Mouse (Mus musculus): Measurements from ENCODE around the gene Dennd6b. TPM values are rescaled to one million over a fixed set of nuclear protein-coding genes. Genes with fewer than 3 reads are reported as not detected.

Gene Dennd6b
- polyA plus RNA-seq, 1 experiment from 2014 or later = 4.1 TPM

DNA sequence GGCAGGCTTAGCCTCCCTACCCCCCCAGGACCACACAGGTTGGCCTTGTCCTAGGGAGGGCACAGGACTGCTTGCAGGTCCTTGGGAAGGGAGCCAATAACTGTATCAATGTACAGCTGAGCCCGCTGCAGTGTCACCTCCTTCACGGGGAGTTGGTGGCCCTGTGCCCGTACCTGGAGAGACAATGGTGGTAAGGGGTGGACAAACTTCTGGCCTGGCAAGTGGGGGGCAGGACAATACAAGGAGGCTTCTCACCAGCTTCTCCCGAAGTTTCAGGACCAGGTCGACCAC is 11.4 kb downstream of the Dennd6b start:
- TF ChIP-seq CTCF (IDR thresholded peaks at IDR 0.05; ENCODE audit: low read depth) (no peak), EP300 (optimal IDR thresholded peaks at IDR 0.05) (no peak)
- no peak overlapping the region for H3K4me2 ChIP-seq (replicated peaks; ENCODE audit: low read depth)
- no peak overlapping the region for H3K9ac ChIP-seq (ENCODE audit: low read length)
- ATAC-seq (ENCODE audit: low FRiP score, low TSS enrichment) = no peak
- H3K36me3 ChIP-seq (ENCODE audit: control insufficient read depth, insufficient read depth, low read length) = no peaks in the 10 kb centered on the region
- H3K27ac ChIP-seq (replicated peaks) = no peak overlapping the region
- H3K4me3 ChIP-seq (ENCODE audit: low read depth, low read length) = no peak overlapping the region
- DNase-seq (ENCODE audit: low spot score) = no peak
- H3K9me3 ChIP-seq (ENCODE audit: control insufficient read depth, low read length) = no peaks in the 10 kb centered on the region
- 89% methylated on average over 5 of the region's 5 CpGs for WGBS
- H3K4me1 ChIP-seq (replicated peaks; ENCODE audit: control insufficient read depth, insufficient read depth) = 0 out of 2 replicates have a peak, but pooled peaks cover 7% of the 10 kb centered on the region
- H3K27me3 ChIP-seq (ENCODE audit: control insufficient read depth, insufficient read depth, low read length) = no peaks in the 10 kb centered on the region

DNA sequence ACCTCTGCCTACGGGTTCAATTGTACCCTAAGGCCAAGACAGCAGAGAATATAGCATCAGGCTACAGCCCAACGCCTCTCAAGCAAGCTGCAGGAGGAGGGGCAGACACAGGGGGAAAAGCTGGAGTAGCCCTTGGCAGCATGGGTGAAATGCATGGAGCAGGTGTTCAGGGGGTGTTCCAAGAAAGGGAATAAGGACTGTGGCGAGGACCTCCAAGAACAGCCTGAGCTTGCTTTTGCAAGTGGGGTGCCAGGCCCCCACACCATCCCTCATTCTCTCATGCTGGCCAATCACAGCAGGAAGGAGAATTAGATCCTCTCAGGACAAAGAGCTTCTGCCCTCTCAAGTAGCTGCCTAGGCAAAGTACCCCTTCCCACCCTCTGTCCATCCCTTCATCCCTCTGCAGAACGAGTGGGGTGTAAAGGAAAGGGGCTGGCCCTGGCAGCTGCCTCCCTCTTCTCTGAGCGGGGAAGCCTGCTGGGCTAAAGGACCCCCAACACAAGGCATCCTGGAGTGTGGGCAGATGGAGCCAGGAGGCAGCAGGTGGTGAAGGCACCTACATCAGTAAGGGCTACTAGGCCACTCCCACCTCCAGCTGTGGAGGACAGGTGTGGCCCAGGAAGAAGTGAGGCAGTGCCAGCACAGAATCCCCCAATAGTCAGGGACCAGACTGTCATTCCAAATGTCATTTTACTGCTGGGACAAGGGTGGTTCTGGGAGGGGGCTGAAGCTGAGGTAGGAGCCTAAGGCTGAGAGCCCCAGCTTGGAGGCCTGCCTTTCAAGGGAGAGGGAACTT is 12.0 kb downstream of the Dennd6b start:
- Histone ChIP-seq H3K36me3 (ENCODE audit: control insufficient read depth, insufficient read depth, low read length) (no peaks in the 10 kb centered on the region), H3K27ac (replicated peaks) (no peak overlapping the region), H3K9me3 (ENCODE audit: control insufficient read depth, low read length) (no peaks in the 10 kb centered on the region), H3K9ac (ENCODE audit: low read length) (no peak overlapping the region), H3K4me1 (replicated peaks; ENCODE audit: control insufficient read depth, insufficient read depth) (0 out of 2 replicates have a peak, but pooled peaks cover 7% of the 10 kb centered on the region), H3K27me3 (ENCODE audit: control insufficient read depth, insufficient read depth, low read length) (no peaks in the 10 kb centered on the region), H3K4me3 (ENCODE audit: low read depth, low read length) (no peak overlapping the region), H3K4me2 (replicated peaks; ENCODE audit: low read depth) (no peak overlapping the region)
- ATAC-seq (ENCODE audit: low FRiP score, low TSS enrichment) (no peak), DNase-seq (ENCODE audit: low spot score) (no peak)
- TF ChIP-seq CTCF (IDR thresholded peaks at IDR 0.05; ENCODE audit: low read depth) (no peak), EP300 (optimal IDR thresholded peaks at IDR 0.05) (no peak)
- 70% methylated on average over 5 of the region's 5 CpGs for WGBS

DNA sequence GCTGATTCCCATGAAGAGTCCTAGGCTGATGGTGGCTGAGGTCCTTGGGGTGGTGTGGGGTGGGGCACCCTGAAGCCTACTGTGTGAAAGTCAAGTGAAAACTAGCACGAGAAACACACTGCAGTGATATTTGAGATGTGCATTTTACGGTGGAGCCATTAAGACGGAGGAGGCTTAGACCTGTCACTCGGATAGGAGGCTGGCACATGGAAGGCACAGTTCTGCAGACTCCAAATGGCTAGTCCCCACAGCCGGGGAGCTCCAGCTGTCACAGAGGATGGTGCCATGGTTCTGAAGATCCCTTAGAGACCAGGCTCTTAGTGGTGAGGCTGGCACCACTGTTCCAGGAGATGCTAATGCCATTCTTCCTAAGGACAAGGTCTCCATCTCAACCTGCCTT is 13.5 kb downstream of the Dennd6b start:
- Histone ChIP-seq H3K4me1 (replicated peaks; ENCODE audit: control insufficient read depth, insufficient read depth) (peaks cover 14% of the 10 kb centered on the region), H3K4me2 (replicated peaks; ENCODE audit: low read depth) (no peak overlapping the region), H3K27ac (replicated peaks) (0 out of 2 replicates have a peak overlapping the region, but pooled peaks have one; percentile 58), H3K9ac (ENCODE audit: low read length) (0 out of 2 replicates have a peak overlapping the region, but pooled peaks have one; percentile 31), H3K36me3 (ENCODE audit: control insufficient read depth, insufficient read depth, low read length) (no peaks in the 10 kb centered on the region), H3K9me3 (ENCODE audit: control insufficient read depth, low read length) (no peaks in the 10 kb centered on the region), H3K4me3 (ENCODE audit: low read depth, low read length) (no peak overlapping the region), H3K27me3 (ENCODE audit: control insufficient read depth, insufficient read depth, low read length) (no peaks in the 10 kb centered on the region)
- TF ChIP-seq EP300 (optimal IDR thresholded peaks at IDR 0.05) (no peak), CTCF (IDR thresholded peaks at IDR 0.05; ENCODE audit: low read depth) (no peak)
- no peak for ATAC-seq (ENCODE audit: low FRiP score, low TSS enrichment)
- WGBS = 65% methylated on average over 5 of the region's 5 CpGs
- peak; percentile 12 for DNase-seq (ENCODE audit: low spot score)

DNA sequence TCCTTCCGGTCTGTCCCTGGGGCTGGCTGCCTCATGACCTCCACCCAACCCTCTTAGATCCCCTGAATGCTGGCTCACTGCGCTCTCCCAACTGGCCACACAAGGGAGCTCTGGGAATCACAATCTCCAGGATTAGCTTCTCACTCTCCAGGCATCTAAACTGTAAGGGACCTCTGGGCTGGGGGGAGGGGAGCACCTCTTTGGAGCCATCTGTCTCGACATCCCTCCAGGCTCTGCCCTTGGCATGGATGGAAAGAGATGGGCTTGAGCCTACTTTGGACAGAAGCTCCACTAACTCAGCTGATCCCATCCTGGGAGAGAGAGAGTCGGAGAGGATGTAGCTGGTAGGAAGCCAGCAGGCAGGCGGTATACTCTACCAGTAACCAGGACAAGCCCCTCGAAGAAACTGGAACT is 14.0 kb downstream of the Dennd6b start:
- DNase-seq (ENCODE audit: low spot score) = peak; percentile 39
- 26% methylated on average over 6 of the region's 6 CpGs for WGBS
- no peak overlapping the region for H3K4me3 ChIP-seq (ENCODE audit: low read depth, low read length)

DNA sequence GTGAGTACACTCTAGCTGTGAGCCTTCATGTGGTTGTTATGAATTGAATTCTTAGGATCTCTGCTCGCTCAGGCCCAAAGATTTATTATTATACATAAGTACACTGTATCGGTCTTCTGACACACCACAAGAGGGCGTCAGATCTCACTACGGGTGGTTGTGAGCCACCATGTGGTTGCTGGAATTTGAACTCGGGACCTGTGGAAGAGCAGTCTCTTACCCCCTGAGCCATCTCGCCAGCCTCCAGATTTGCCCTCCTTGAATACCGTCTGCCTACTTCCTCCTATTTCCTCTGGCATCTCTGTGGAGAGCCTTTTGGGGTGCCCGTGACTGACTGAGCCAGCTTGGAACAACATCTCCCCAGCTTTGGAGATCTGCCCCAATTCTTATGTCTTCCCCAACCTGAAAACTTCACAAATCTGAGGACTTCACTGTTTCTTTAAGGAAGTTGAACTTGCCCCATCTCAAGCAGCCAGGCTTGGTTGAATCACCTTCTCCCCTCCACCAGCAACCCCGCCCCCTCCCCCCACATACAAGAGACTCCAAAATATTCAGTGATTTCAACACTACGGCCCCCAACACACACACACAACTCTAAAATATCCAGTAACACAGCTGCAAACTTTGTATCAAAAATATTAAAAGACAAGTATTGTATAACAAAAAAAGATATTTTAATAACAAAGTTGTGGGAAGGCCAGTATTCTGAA is 14.6 kb downstream of the Dennd6b start:
- TF ChIP-seq CTCF (IDR thresholded peaks at IDR 0.05; ENCODE audit: low read depth) (peak; percentile 57), EP300 (optimal IDR thresholded peaks at IDR 0.05) (no peak)

More for the DNA sequence above, 14.0 kb downstream of the Dennd6b start:
- Histone ChIP-seq H3K27me3 (ENCODE audit: control insufficient read depth, insufficient read depth, low read length) (no peaks in the 10 kb centered on the region), H3K36me3 (ENCODE audit: control insufficient read depth, insufficient read depth, low read length) (no peaks in the 10 kb centered on the region), H3K9me3 (ENCODE audit: control insufficient read depth, low read length) (no peaks in the 10 kb centered on the region), H3K4me1 (replicated peaks; ENCODE audit: control insufficient read depth, insufficient read depth) (peaks cover 15% of the 10 kb centered on the region), H3K27ac (replicated peaks) (peak overlapping the region; percentile 58), H3K4me2 (replicated peaks; ENCODE audit: low read depth) (0 out of 2 replicates have a peak overlapping the region, but pooled peaks have one; percentile 17), H3K9ac (ENCODE audit: low read length) (peak overlapping the region; percentile 31)
- TF ChIP-seq EP300 (optimal IDR thresholded peaks at IDR 0.05) (no peak), CTCF (IDR thresholded peaks at IDR 0.05; ENCODE audit: low read depth) (peak; percentile 60)
- no peak for ATAC-seq (ENCODE audit: low FRiP score, low TSS enrichment)

More for the DNA sequence above, 14.6 kb downstream of the Dennd6b start:
- 49% methylated on average over 10 of the region's 10 CpGs for WGBS
- Histone ChIP-seq H3K36me3 (ENCODE audit: control insufficient read depth, insufficient read depth, low read length) (no peaks in the 10 kb centered on the region), H3K9me3 (ENCODE audit: control insufficient read depth, low read length) (no peaks in the 10 kb centered on the region), H3K4me3 (ENCODE audit: low read depth, low read length) (no peak overlapping the region; the same call in 1 of the 2 replicates), H3K27ac (replicated peaks) (peak overlapping the region; percentile 95), H3K4me2 (replicated peaks; ENCODE audit: low read depth) (peak overlapping the region; percentile 83), H3K27me3 (ENCODE audit: control insufficient read depth, insufficient read depth, low read length) (no peaks in the 10 kb centered on the region), H3K9ac (ENCODE audit: low read length) (no peak overlapping the region), H3K4me1 (replicated peaks; ENCODE audit: control insufficient read depth, insufficient read depth) (peaks cover 21% of the 10 kb centered on the region)
- DNase-seq (ENCODE audit: low spot score) = peak; percentile 18
- ATAC-seq (ENCODE audit: low FRiP score, low TSS enrichment) = no peak

Data from stomach, postnatal 0 days (tissue).